Mouse (Mus musculus) forebrain, postnatal 0 days (tissue): Measurements from ENCODE around the gene Nbea. TPM values are rescaled to one million over a fixed set of nuclear protein-coding genes. Genes with fewer than 3 reads are reported as not detected.
A peak's percentile ranks its signal among the peaks of the same experiment; 100 is the strongest.

ENCODE experiments used
- ATAC-seq: fragments of 200-750 bp; cut with Nextera tagmentation; 2 replicates; pipeline ENCODE4 v1.8.0; 2017; ENCODE audit warnings: mild to moderate bottlenecking, moderate library complexity
- DNase-seq: peaks from one replicate; pipeline ENCODE4 v3.0.0-alpha.2; 2015
- H3K27ac ChIP-seq: fragments of 300-500 bp; sonication (generic); 2 replicates; pipeline ENCODE4 v1.5.1; 2014; ENCODE audit warnings: low read depth, mild to moderate bottlenecking, antibody characterized with exemption, low read length, moderate library complexity, mixed read lengths
- H3K27me3 ChIP-seq: fragments of 300-500 bp; sonication (generic); 2 replicates; pipeline ENCODE4 v1.6.1; 2014; ENCODE audit warnings: mild to moderate bottlenecking, low read length, mixed read lengths; ENCODE audit not compliant: insufficient read depth
- H3K36me3 ChIP-seq: fragments of 300-500 bp; sonication (generic); 2 replicates; pipeline ENCODE4 v1.6.1; 2014; ENCODE audit warnings: mild to moderate bottlenecking, moderate library complexity; ENCODE audit not compliant: insufficient read depth
- H3K4me1 ChIP-seq: fragments of 300-500 bp; sonication (generic); 2 replicates; pipeline ENCODE4 v1.6.1; 2014; ENCODE audit warnings: antibody characterized with exemption; ENCODE audit not compliant: insufficient read depth
- H3K4me2 ChIP-seq: fragments of 300-500 bp; sonication (generic); 2 replicates; pipeline ENCODE4 v1.6.1; 2014; ENCODE audit warnings: low read depth, mild to moderate bottlenecking, moderate library complexity
- H3K4me3 ChIP-seq: fragments of 300-500 bp; sonication (generic); 2 replicates; pipeline ENCODE4 v1.5.1; 2014; ENCODE audit warnings: low read depth, low read length, mixed read lengths
- H3K9ac ChIP-seq: fragments of 300-500 bp; sonication (generic); 2 replicates; pipeline ENCODE4 v1.6.1; 2014; ENCODE audit warnings: mild to moderate bottlenecking
- H3K9me3 ChIP-seq: fragments of 300-500 bp; sonication (generic); 2 replicates; pipeline ENCODE4 v1.6.1; 2016; ENCODE audit warnings: low read length
- CTCF ChIP-seq: sonication (generic); IDR thresholded peaks from 2 replicates; pipeline ENCODE4 v1.5.1; 2016; ENCODE audit warnings: antibody characterized with exemption, control low read depth, low read depth
- WGBS: fragments of 180-500 bp; shearing (Covaris S2); extraction: QIAGEN DNeasy Blood & Tissue Kit; methylation state at CpG from one replicate; pipeline ENCODE4 v1.1.7; 2014; 5-methylcytosine and 5-hydroxymethylcytosine counted together
- polyA plus RNA-seq: library from polyadenylated mRNA; unstranded; fragments of >200 nt; fragmentation: Nextera tagmentation; extraction: Ambion mirVana; gene quantifications from 2 replicates; pipeline ENCODE4 v1.2.1, GENCODE M21; 2015
- total RNA-seq: library from RNA; depleted of rRNA; stranded (reverse); fragments of >200 nt; gene quantifications from 2 replicates; pipeline ENCODE4 v1.2.3, GENCODE M21; 2014

Nbea gene
- total and polyA plus RNA-seq, 2 experiments from 2014 or later: 42.3 to 198 TPM

DNA sequence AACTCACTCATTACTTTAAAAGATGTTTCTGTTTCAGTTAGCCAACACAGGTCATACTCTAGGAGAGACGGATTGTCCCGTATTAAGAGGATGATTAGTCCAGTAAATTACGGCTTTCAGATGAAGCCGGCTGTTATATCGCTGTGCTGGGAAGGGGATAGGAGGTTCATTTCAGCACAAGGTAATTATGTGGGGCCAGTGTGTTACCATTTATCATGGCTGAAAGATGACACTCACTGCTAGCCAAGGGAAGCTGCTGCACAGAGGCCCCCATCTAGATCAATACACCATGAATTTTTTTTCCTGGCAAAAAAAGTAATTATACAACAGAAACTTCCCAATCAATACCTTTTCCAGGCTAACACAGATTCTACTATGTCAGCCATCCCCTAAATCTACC, 353.3 kb downstream of the Nbea start:
- no peaks in the 10 kb centered on the region for H3K9me3 ChIP-seq
- H3K4me2 ChIP-seq: no peak overlapping the region
- 44% methylated on average over 5 of the region's 5 CpGs for WGBS
- DNase-seq (no peak), ATAC-seq (no peak)
- no peak overlapping the region for H3K9ac ChIP-seq
- no peaks in the 10 kb centered on the region for H3K4me1 ChIP-seq
- no peak overlapping the region for H3K27ac ChIP-seq
- no peak for TF ChIP-seq CTCF
- no peaks in the 10 kb centered on the region for H3K36me3 ChIP-seq
- no peaks in the 10 kb centered on the region for H3K27me3 ChIP-seq
- H3K4me3 ChIP-seq: no peak overlapping the region

DNA sequence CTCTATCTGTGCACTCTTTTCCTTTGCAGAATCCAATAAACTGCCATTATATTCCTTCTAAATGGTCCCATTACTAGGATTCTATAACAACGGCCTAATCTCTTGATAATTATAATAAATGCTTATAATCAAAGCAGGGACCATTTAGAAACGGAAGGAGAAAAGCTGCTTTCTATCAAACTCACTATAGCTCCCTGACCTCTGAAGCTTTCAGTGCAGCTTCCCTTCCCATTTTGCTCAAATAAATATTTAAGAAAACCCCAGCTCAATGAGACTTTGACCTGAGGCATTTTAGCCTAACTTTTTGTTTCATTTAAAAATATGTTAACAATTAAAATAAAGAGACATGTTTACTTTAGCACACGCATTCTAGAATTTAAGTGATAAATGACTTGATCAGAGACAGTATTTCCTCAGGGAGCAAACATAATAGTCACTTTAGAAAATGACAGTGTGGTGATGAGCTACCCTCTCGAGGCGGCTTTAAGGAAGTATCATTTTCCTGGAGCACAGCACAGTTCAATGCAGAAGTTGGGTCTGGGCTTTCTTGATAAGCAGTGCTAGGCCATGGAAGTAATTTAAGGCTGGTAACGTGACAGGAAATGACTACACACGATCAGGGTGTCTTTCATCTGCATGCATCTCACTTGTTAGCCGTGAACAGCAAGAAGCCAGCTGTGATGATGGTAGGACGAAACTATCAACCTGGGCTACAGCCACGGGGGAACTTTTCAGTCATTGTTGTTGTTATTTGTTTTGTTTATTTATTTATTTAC, 354.8 kb downstream of the Nbea start:
- no peak overlapping the region for H3K27ac ChIP-seq
- 61% methylated on average over 10 of the region's 10 CpGs for WGBS
- H3K4me1 ChIP-seq: no peaks in the 10 kb centered on the region
- ATAC-seq: 0 out of 2 replicates have a peak, but pooled peaks have one; percentile 29
- no peaks in the 10 kb centered on the region for H3K27me3 ChIP-seq
- no peak overlapping the region for H3K4me2 ChIP-seq
- H3K36me3 ChIP-seq: 0 out of 2 replicates have a peak, but pooled peaks cover 4% of the 10 kb centered on the region
- no peak for TF ChIP-seq CTCF
- no peak overlapping the region for H3K4me3 ChIP-seq
- H3K9me3 ChIP-seq: no peaks in the 10 kb centered on the region
- no peak overlapping the region for H3K9ac ChIP-seq
- no peak for DNase-seq

- 74% methylated on average over 3 of the region's 3 CpGs for WGBS
- no peak overlapping the region for H3K9ac ChIP-seq
Measured at GRCm38 (mm10) chr3:55824864-55825263, 358.6 kb downstream of the Nbea start.

GRCm38 (mm10) chr3:55819598-55819997, 363.9 kb downstream of the Nbea start:
- Histone ChIP-seq H3K27ac (no peak overlapping the region), H3K9me3 (no peaks in the 10 kb centered on the region), H3K4me1 (no peaks in the 10 kb centered on the region), H3K4me2 (no peak overlapping the region), H3K9ac (no peak overlapping the region), H3K36me3 (peaks cover 12% of the 10 kb centered on the region; the same call in 1 of the 2 replicates), H3K4me3 (no peak overlapping the region), H3K27me3 (no peaks in the 10 kb centered on the region)
- no peak for TF ChIP-seq CTCF
- no peak for DNase-seq
- no peak for ATAC-seq

More at GRCm38 (mm10) chr3:55824864-55825263, 358.6 kb downstream of the Nbea start:
- Histone ChIP-seq H3K4me3 (no peak overlapping the region), H3K4me2 (no peak overlapping the region), H3K27ac (no peak overlapping the region), H3K4me1 (no peaks in the 10 kb centered on the region), H3K36me3 (0 out of 2 replicates have a peak, but pooled peaks cover 5% of the 10 kb centered on the region), H3K9me3 (no peaks in the 10 kb centered on the region), H3K27me3 (no peaks in the 10 kb centered on the region)
- no peak for TF ChIP-seq CTCF
- DNase-seq (no peak), ATAC-seq (peak; percentile 51; the same call in 1 of the 2 replicates)

DNA sequence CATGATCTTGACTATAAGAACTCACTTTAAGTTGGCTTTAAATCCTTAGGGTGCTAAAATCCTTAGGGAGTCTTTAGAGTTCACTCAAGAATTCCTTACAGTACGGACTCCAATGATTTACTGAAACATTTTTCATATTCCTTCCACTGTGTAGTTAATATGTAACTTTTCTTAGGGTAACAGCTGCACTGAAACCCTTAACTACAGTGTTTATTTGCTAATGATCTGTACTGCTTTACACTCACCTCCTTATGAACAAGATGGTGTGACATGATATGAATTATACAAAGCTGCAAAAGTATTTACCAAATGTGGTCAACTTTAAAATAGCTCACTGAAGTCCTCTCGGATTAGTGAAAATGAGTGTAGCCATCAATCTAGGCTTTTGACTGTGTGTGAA, 365.4 kb downstream of the Nbea start:
- Histone ChIP-seq H3K27ac (no peak overlapping the region), H3K9me3 (no peaks in the 10 kb centered on the region), H3K9ac (no peak overlapping the region), H3K4me1 (no peaks in the 10 kb centered on the region), H3K27me3 (no peaks in the 10 kb centered on the region), H3K4me3 (no peak overlapping the region), H3K36me3 (peaks cover 8% of the 10 kb centered on the region; the same call in 1 of the 2 replicates), H3K4me2 (no peak overlapping the region)
- WGBS: 91% methylated on average over 2 of the region's 2 CpGs
- TF ChIP-seq CTCF: no peak
- DNase-seq (no peak), ATAC-seq (no peak)

GRCm38 (mm10) chr3:55816638-55817375, 366.7 kb downstream of the Nbea start:
- no peaks in the 10 kb centered on the region for H3K9me3 ChIP-seq
- H3K9ac ChIP-seq: no peak overlapping the region
- H3K36me3 ChIP-seq: peaks cover 8% of the 10 kb centered on the region; the same call in 1 of the 2 replicates
- TF ChIP-seq CTCF: no peak
- ATAC-seq: no peak
- DNase-seq: no peak
- WGBS: 75% methylated on average over 6 of the region's 6 CpGs
- no peak overlapping the region for H3K4me3 ChIP-seq
- H3K4me2 ChIP-seq: no peak overlapping the region
- no peaks in the 10 kb centered on the region for H3K27me3 ChIP-seq
- peak overlapping the region; percentile 9; the same call in 1 of the 2 replicates for H3K27ac ChIP-seq
- H3K4me1 ChIP-seq: no peaks in the 10 kb centered on the region

DNA sequence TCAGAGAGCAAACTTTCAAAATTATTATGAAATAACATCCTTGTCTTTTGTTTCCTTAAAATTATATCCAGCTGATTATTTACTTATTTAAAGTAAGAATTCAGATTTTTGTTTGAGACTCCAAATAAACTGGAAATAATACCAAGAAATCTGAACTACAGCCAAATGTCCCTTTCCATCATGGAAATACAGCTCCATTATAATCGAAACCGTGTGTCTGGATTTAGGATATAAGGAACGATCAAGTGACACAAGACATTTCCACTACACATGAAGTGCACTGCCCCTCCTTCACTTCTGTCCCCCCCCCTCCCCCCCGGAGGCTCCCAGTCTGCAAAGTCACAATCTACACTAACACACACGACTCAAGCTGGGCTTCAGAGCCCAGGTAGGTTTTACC, 367.4 kb downstream of the Nbea start:
- 66% methylated on average over 5 of the region's 5 CpGs for WGBS
- no peak overlapping the region for H3K4me3 ChIP-seq
- peaks cover 8% of the 10 kb centered on the region; the same call in 1 of the 2 replicates for H3K36me3 ChIP-seq
- no peak overlapping the region for H3K4me2 ChIP-seq
- no peak for TF ChIP-seq CTCF
- ATAC-seq (no peak), DNase-seq (no peak)
- no peak overlapping the region for H3K9ac ChIP-seq
- H3K27me3 ChIP-seq: no peaks in the 10 kb centered on the region
- no peaks in the 10 kb centered on the region for H3K9me3 ChIP-seq
- no peak overlapping the region for H3K27ac ChIP-seq
- no peaks in the 10 kb centered on the region for H3K4me1 ChIP-seq
